Mouse (Mus musculus) G1E (cell line): Measurements from ENCODE around the gene Zfp128.

Source experiments
- CTCF ChIP-seq: IDR thresholded peaks from 2 replicates; pipeline ENCODE4 v1.5.1; 2012; ENCODE audit warnings: low read depth, low read length, inconsistent platforms, mixed read lengths
- GATA1 ChIP-seq: IDR thresholded peaks from 2 replicates; pipeline ENCODE4 v1.6.1; 2012; ENCODE audit warnings: borderline replicate concordance, low read length, inconsistent platforms, mixed read lengths
- POLR2AphosphoS5 ChIP-seq: IDR thresholded peaks from 2 replicates; pipeline ENCODE4 v1.6.1; 2012; ENCODE audit warnings: low read depth, low read length, inconsistent platforms; ENCODE audit not compliant: insufficient replicate concordance
- TAL1 ChIP-seq: conservative IDR thresholded peaks from 2 replicates; pipeline ENCODE4 v1.6.1; 2012; ENCODE audit warnings: low read depth, low read length, inconsistent platforms, mixed read lengths

- TF ChIP-seq CTCF = no peak
- TF ChIP-seq TAL1 = no peak
- no peak for TF ChIP-seq GATA1
- TF ChIP-seq POLR2AphosphoS5 = no peak
These were observed 16.9 kb downstream of the Zfp128 start, which contains the start of gene Zscan22 for GRCm38 (mm10) chr7:12897655-12898410.
